Mouse (Mus musculus) hindbrain, postnatal 0 days (tissue): ENCODE data around the gene Manea. TPM values are rescaled to one million over a fixed set of nuclear protein-coding genes. Genes with fewer than 3 reads are reported as not detected.

Experiments
- ATAC-seq: fragments of 200-750 bp; cut with Nextera tagmentation; 2 replicates; pipeline ENCODE4 v1.8.0; 2017; ENCODE audit warnings: mild to moderate bottlenecking, moderate TSS enrichment, moderate library complexity
- DNase-seq: peaks from one replicate; pipeline ENCODE4 v3.0.0-alpha.2; 2015; ENCODE audit warnings: low spot score
- H3K27ac ChIP-seq: fragments of 300-500 bp; sonication (generic); 2 replicates; pipeline ENCODE4 v1.5.1; 2014; ENCODE audit warnings: mild to moderate bottlenecking
- H3K27me3 ChIP-seq: fragments of 300-500 bp; sonication (generic); 2 replicates; pipeline ENCODE4 v1.6.1; 2014; ENCODE audit warnings: low read length, mixed read lengths; ENCODE audit not compliant: insufficient read depth
- H3K36me3 ChIP-seq: fragments of 300-500 bp; sonication (generic); 2 replicates; pipeline ENCODE4 v1.6.1; 2014; ENCODE audit warnings: low read length, mixed read lengths; ENCODE audit not compliant: insufficient read depth
- H3K4me1 ChIP-seq: fragments of 300-500 bp; sonication (generic); 2 replicates; pipeline ENCODE4 v1.6.1; 2014; ENCODE audit warnings: antibody characterized with exemption, low read length, mixed read lengths; ENCODE audit not compliant: insufficient read depth
- H3K4me2 ChIP-seq: fragments of 300-500 bp; sonication (generic); 2 replicates; pipeline ENCODE4 v1.6.1; 2014; ENCODE audit warnings: low read depth, mild to moderate bottlenecking, low read length, moderate library complexity, mixed read lengths
- H3K4me3 ChIP-seq: fragments of 300-500 bp; sonication (generic); 2 replicates; pipeline ENCODE4 v1.5.1; 2014; ENCODE audit warnings: low read length
- H3K9ac ChIP-seq: fragments of 300-500 bp; sonication (generic); replicated peaks from 2 replicates; pipeline ENCODE4 v1.6.1; 2014; ENCODE audit warnings: mild to moderate bottlenecking, low read length, moderate library complexity, mixed read lengths
- H3K9me3 ChIP-seq: fragments of 300-500 bp; sonication (generic); 2 replicates; pipeline ENCODE4 v1.6.1; 2016; ENCODE audit warnings: low read length, mixed read lengths
- CTCF ChIP-seq: IDR thresholded peaks from 2 replicates; pipeline ENCODE4 v1.5.1; 2016; ENCODE audit warnings: antibody characterized with exemption, control low read depth, low read depth
- WGBS: fragments of 180-500 bp; shearing (Covaris S2); extraction: QIAGEN DNeasy Blood & Tissue Kit; methylation state at CpG from one replicate; pipeline ENCODE4 v1.1.7; 2014; 5-methylcytosine and 5-hydroxymethylcytosine counted together
- polyA plus RNA-seq: library from polyadenylated mRNA; unstranded; fragments of >200 nt; fragmentation: Nextera tagmentation; extraction: Ambion mirVana; gene quantifications from 2 replicates; pipeline ENCODE4 v1.2.1, GENCODE M21; 2015
- total RNA-seq: library from RNA; depleted of rRNA; stranded (reverse); fragments of >200 nt; gene quantifications from 2 replicates; pipeline ENCODE4 v1.2.3, GENCODE M21; 2014; rRNA removed

Gene Manea
- total RNA-seq (26.9 and 31.5 TPM in 2 replicates), polyA plus RNA-seq (13.7 and 14.3 TPM in 2 replicates)

- Histone ChIP-seq H3K4me1 (no peaks in the 10 kb centered on the region), H3K4me3 (peak within 1 kb of the TSS; percentile 87), H3K4me2 (peak within 1 kb of the TSS; percentile 73), H3K9me3 (no peaks in the 10 kb centered on the region), H3K9ac (peak within 1 kb of the TSS; percentile 79), H3K27me3 (no peaks in the 10 kb centered on the region), H3K36me3 (no peaks in the 10 kb centered on the region), H3K27ac (peak within 1 kb of the TSS; percentile 87)
- ATAC-seq (peak; percentile 98), DNase-seq (peak; percentile 95)
- WGBS: under 1% methylated on average over 51 of the region's 52 CpGs
- peak; percentile 51 for TF ChIP-seq CTCF
Observed at GRCm38 (mm10) chr4:26346443-26347106, at the start of gene Manea. Gene Manea, minus strand, starts transcription at chr4:26346891.

- Histone ChIP-seq H3K4me1 (no peaks in the 10 kb centered on the region), H3K9me3 (no peaks in the 10 kb centered on the region), H3K36me3 (no peaks in the 10 kb centered on the region), H3K27me3 (no peaks in the 10 kb centered on the region), H3K9ac (no peak overlapping the region), H3K4me2 (no peak overlapping the region), H3K4me3 (no peak overlapping the region), H3K27ac (no peak overlapping the region)
- no peak for ATAC-seq
- no peak for TF ChIP-seq CTCF
- DNase-seq: no peak
- WGBS: 81% methylated on average over 2 of the region's 2 CpGs
Observed at GRCm38 (mm10) chr4:26354616-26355015, 7.9 kb upstream of the Manea start.

GRCm38 (mm10) chr4:26353643-26354231, 7.0 kb upstream of the Manea start:
- no peak for TF ChIP-seq CTCF
- H3K9ac ChIP-seq: no peak overlapping the region
- H3K27ac ChIP-seq: no peak overlapping the region
- no peaks in the 10 kb centered on the region for H3K27me3 ChIP-seq
- ATAC-seq (no peak), DNase-seq (no peak)
- no peak overlapping the region for H3K4me3 ChIP-seq
- H3K4me1 ChIP-seq: no peaks in the 10 kb centered on the region
- H3K4me2 ChIP-seq: no peak overlapping the region
- H3K36me3 ChIP-seq: no peaks in the 10 kb centered on the region
- 21% methylated on average over 2 of the region's 2 CpGs for WGBS
- H3K9me3 ChIP-seq: no peaks in the 10 kb centered on the region

- TF ChIP-seq CTCF: no peak
- H3K27ac ChIP-seq: no peak overlapping the region
- WGBS: 32% methylated on average over 2 of the region's 2 CpGs
- ATAC-seq (no peak), DNase-seq (no peak)
- no peaks in the 10 kb centered on the region for H3K36me3 ChIP-seq
- H3K4me1 ChIP-seq: no peaks in the 10 kb centered on the region
- no peaks in the 10 kb centered on the region for H3K27me3 ChIP-seq
- peak overlapping the region; percentile 87; the same call in 1 of the 2 replicates for H3K4me3 ChIP-seq
- H3K9ac ChIP-seq: no peak overlapping the region
- no peaks in the 10 kb centered on the region for H3K9me3 ChIP-seq
- H3K4me2 ChIP-seq: peak overlapping the region; percentile 73; the same call in 1 of the 2 replicates
Observed at GRCm38 (mm10) chr4:26347239-26347638, 548 bp upstream of the Manea start.

GRCm38 (mm10) chr4:26345741-26346442, 799 bp downstream of the Manea start:
- peak; percentile 30; the same call in 1 of the 2 replicates for TF ChIP-seq CTCF
- Histone ChIP-seq H3K4me3 (peak overlapping the region; percentile 87), H3K9me3 (no peaks in the 10 kb centered on the region), H3K4me1 (no peaks in the 10 kb centered on the region), H3K36me3 (no peaks in the 10 kb centered on the region), H3K27ac (peak overlapping the region; percentile 87), H3K27me3 (no peaks in the 10 kb centered on the region), H3K4me2 (peak overlapping the region; percentile 73), H3K9ac (peak overlapping the region; percentile 79)
- ATAC-seq (peak; percentile 19; the same call in 1 of the 2 replicates), DNase-seq (peak; percentile 36)
- 1% methylated on average over 16 of the region's 16 CpGs for WGBS

GRCm38 (mm10) chr4:26345080-26345479, 1.6 kb downstream of the Manea start:
- peak overlapping the region; percentile 87; the same call in 1 of the 2 replicates for H3K4me3 ChIP-seq
- no peaks in the 10 kb centered on the region for H3K4me1 ChIP-seq
- H3K27ac ChIP-seq: no peak overlapping the region
- peak overlapping the region; percentile 73 for H3K4me2 ChIP-seq
- ATAC-seq (no peak), DNase-seq (no peak)
- TF ChIP-seq CTCF: no peak
- H3K9me3 ChIP-seq: no peaks in the 10 kb centered on the region
- WGBS: 70% methylated on average over 3 of the region's 3 CpGs
- no peaks in the 10 kb centered on the region for H3K36me3 ChIP-seq
- no peak overlapping the region for H3K9ac ChIP-seq
- no peaks in the 10 kb centered on the region for H3K27me3 ChIP-seq
